Mouse (Mus musculus): ENCODE measurements around the gene Jag2. TPM values are rescaled to one million over a fixed set of nuclear protein-coding genes. Genes with fewer than 3 reads are reported as not detected.

Gene Jag2
- polyA plus RNA-seq (2012; rRNA removed) (0.41 and 0.51 TPM in 2 replicates), polyA plus RNA-seq (2014; fragmentation: Nextera tagmentation; extraction: Ambion mirVana) (0.09 and 0.11 TPM in 2 replicates)

DNA sequence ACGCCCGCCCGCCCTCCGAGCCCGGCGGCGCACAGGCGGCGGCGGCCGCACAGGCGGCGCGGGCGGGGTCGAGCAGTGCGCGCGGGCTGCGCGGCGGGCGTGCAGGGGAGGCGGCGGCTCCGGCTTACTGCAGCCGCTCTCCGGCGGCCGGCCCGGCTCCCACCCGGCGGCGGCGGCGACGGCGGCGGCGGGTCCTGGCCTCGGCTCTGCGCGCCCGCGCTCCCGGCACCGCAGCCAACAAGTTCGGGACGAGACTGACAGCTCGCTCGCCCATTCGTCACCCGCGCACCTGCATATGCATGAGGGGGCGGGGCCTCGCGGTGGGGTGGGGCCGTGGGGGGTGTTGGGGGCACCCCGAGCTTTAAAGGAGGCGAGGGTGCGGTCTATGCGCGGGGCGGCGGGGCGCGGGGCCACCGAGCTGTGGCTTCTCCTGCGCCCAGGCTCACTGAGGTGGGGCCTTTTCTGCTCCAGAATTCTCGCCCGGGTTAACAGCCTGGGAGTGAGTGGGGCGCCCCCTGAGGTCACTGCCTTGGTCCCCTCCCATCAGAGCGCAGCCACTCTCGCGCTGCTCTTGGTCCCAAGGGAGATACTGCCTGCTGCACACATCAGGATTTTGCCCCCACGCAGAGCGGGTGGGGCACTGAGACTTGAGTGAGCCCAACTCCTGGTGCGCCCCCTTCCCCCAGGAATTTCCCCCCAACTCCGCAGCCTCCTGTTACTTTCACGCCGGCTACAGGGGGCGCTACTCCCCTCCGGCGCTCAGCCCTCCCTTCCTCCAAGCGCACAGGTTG, at the start of gene Jag2:
TSS of gene Jag2 (minus strand) at position 215 of the 791 bp plus-strand sequence.
- TF ChIP-seq EP300 (IDR thresholded peaks at IDR 0.05; ENCODE audit: low read depth) (no peak), CTCF (IDR thresholded peaks at IDR 0.05; ENCODE audit: low read depth) (peak; percentile 44; the same call in 1 of the 2 replicates)
- no peak within 1 kb of the TSS for H3K27ac ChIP-seq
- ATAC-seq (ENCODE audit: insufficient read depth) (peak; percentile 21; the same call in 1 of the 2 replicates), DNase-seq (ENCODE audit: low read depth in 3 of 3, low spot score in 3 of 3) (no peak)
- H3K4me1 ChIP-seq (replicated peaks; ENCODE audit: control insufficient read depth in 2 of 2, insufficient read depth in 2 of 2, low read length in 1 of 2) = no peaks in the 10 kb centered on the region
- peak within 1 kb of the TSS in 1 of 2 experiments; percentile 41; a peak in 3 of 4 replicates for H3K4me3 ChIP-seq (ENCODE audit: insufficient read depth in 1 of 2, low read depth in 2 of 2, low read length in 2 of 2)
- H3K27me3 ChIP-seq (ENCODE audit: control insufficient read depth, insufficient read depth, low read length) = peaks cover 46% of the 10 kb centered on the region
- no peaks in the 10 kb centered on the region for H3K9me3 ChIP-seq (ENCODE audit: control insufficient read depth, low read length)
- H3K9ac ChIP-seq (replicated peaks) = no peak within 1 kb of the TSS
- peak within 1 kb of the TSS; percentile 55 for H3K4me2 ChIP-seq (ENCODE audit: low read depth)
- under 1% methylated on average over 85 of the region's 85 CpGs for WGBS (ENCODE audit: insufficient replicate concordance)
- H3K36me3 ChIP-seq (replicated peaks; ENCODE audit: control insufficient read depth, insufficient read depth, low read depth) = no peaks in the 10 kb centered on the region

- H3K9ac ChIP-seq (replicated peaks) = peak overlapping the region; percentile 56
- peak overlapping the region; percentile 63 to 69 for H3K4me3 ChIP-seq (ENCODE audit: insufficient read depth in 1 of 2, low read depth in 2 of 2, low read length in 2 of 2)
- H3K36me3 ChIP-seq (replicated peaks; ENCODE audit: control insufficient read depth, insufficient read depth, low read depth) = peaks cover 26% of the 10 kb centered on the region
- DNase-seq (ENCODE audit: low read depth in 3 of 3, low spot score in 3 of 3) (no peak), ATAC-seq (ENCODE audit: insufficient read depth) (0 out of 2 replicates have a peak, but pooled peaks have one; percentile 0)
- peak overlapping the region; percentile 64 for H3K4me2 ChIP-seq (ENCODE audit: low read depth)
- no peaks in the 10 kb centered on the region for H3K9me3 ChIP-seq (ENCODE audit: control insufficient read depth, low read length)
- no peak overlapping the region for H3K27ac ChIP-seq
- H3K4me1 ChIP-seq (replicated peaks; ENCODE audit: control insufficient read depth in 2 of 2, insufficient read depth in 2 of 2, low read length in 1 of 2) = peaks cover 0 to 3% of the 10 kb centered on the region in 2 experiments; a peak in 1 of 4 replicates
- no peaks in the 10 kb centered on the region for H3K27me3 ChIP-seq (ENCODE audit: control insufficient read depth, insufficient read depth, low read length)
- TF ChIP-seq CTCF (IDR thresholded peaks at IDR 0.05; ENCODE audit: low read depth) (no peak), EP300 (IDR thresholded peaks at IDR 0.05; ENCODE audit: low read depth) (no peak)
- 59% methylated on average over 12 of the region's 12 CpGs for WGBS (ENCODE audit: insufficient replicate concordance)
These were observed 47.6 kb upstream of the Jag2 start for GRCm38 (mm10) chr12:112977156-112977555.

- no peak within 1 kb of the TSS; the same call in 1 of the 2 replicates for H3K27ac ChIP-seq
- peaks cover 25% of the 10 kb centered on the region for H3K36me3 ChIP-seq (replicated peaks; ENCODE audit: control insufficient read depth, insufficient read depth, low read depth)
- peaks cover 0 to 3% of the 10 kb centered on the region in 2 experiments; a peak in 1 of 4 replicates for H3K4me1 ChIP-seq (replicated peaks; ENCODE audit: control insufficient read depth in 2 of 2, insufficient read depth in 2 of 2, low read length in 1 of 2)
- H3K4me2 ChIP-seq (ENCODE audit: low read depth) = peak within 1 kb of the TSS; percentile 64
- no peaks in the 10 kb centered on the region for H3K9me3 ChIP-seq (ENCODE audit: control insufficient read depth, low read length)
- H3K27me3 ChIP-seq (ENCODE audit: control insufficient read depth, insufficient read depth, low read length) = no peaks in the 10 kb centered on the region
- DNase-seq (ENCODE audit: low read depth in 3 of 3, low spot score in 3 of 3) (peak; percentile 59 to 66 (median 64)), ATAC-seq (ENCODE audit: insufficient read depth) (peak; percentile 92)
- WGBS (ENCODE audit: insufficient replicate concordance) = under 1% methylated on average over 78 of the region's 80 CpGs
- H3K4me3 ChIP-seq (ENCODE audit: insufficient read depth in 1 of 2, low read depth in 2 of 2, low read length in 2 of 2) = peak within 1 kb of the TSS; percentile 63 to 69
- peak; percentile 45 for TF ChIP-seq CTCF (IDR thresholded peaks at IDR 0.05; ENCODE audit: low read depth)
- TF ChIP-seq EP300 (IDR thresholded peaks at IDR 0.05; ENCODE audit: low read depth) = no peak
- peak within 1 kb of the TSS; percentile 56 for H3K9ac ChIP-seq (replicated peaks)
These were observed 46.9 kb upstream of the Jag2 start, which contains the start of gene Btbd6 for GRCm38 (mm10) chr12:112976371-112977073. Gene Btbd6 (plus strand): TSS chr12:112976482.

DNA sequence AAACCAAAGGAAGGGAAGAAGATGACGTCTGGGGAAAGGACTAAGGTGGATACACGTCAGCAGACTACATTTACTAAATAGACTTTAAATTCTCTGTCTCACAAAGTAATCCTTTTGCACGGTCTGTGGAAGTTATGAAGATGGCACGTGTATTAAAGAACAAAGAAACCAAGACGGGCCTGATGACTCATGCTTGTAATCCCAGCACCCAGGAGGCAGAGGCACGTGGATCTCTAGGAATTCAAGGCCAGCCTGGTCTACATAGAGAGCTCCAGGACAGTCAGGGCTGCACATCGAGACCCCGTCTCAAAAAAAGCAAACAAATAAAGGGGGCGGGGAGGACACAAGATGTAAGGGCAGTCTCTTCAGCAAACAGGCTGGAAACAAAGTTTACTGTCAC, 45.2 kb upstream of the Jag2 start:
- Histone ChIP-seq H3K9me3 (ENCODE audit: control insufficient read depth, low read length) (no peaks in the 10 kb centered on the region), H3K36me3 (replicated peaks; ENCODE audit: control insufficient read depth, insufficient read depth, low read depth) (peaks cover 36% of the 10 kb centered on the region), H3K27ac (no peak overlapping the region), H3K4me2 (ENCODE audit: low read depth) (no peak overlapping the region), H3K4me1 (replicated peaks; ENCODE audit: control insufficient read depth in 2 of 2, insufficient read depth in 2 of 2, low read length in 1 of 2) (peaks cover 0 to 3% of the 10 kb centered on the region in 2 experiments; a peak in 1 of 4 replicates), H3K4me3 (ENCODE audit: insufficient read depth in 1 of 2, low read depth in 2 of 2, low read length in 2 of 2) (no peak overlapping the region), H3K27me3 (ENCODE audit: control insufficient read depth, insufficient read depth, low read length) (no peaks in the 10 kb centered on the region), H3K9ac (replicated peaks) (no peak overlapping the region)
- ATAC-seq (ENCODE audit: insufficient read depth) = no peak
- DNase-seq (ENCODE audit: low read depth in 3 of 3, low spot score in 3 of 3) = no peak
- 81% methylated on average over 9 of the region's 9 CpGs for WGBS (ENCODE audit: insufficient replicate concordance)
- TF ChIP-seq CTCF (IDR thresholded peaks at IDR 0.05; ENCODE audit: low read depth) (no peak), EP300 (IDR thresholded peaks at IDR 0.05; ENCODE audit: low read depth) (no peak)
